Mouse (Mus musculus) liver, embryonic 14.5 days (tissue): ENCODE measurements at regions not wholly inside any gene's neighbourhood (a gene's known extent, or its start where the extent isn't known, plus 50 kb on each side); places are given as distances from the start of the nearest gene placed in this dataset.

Experiments used
- ATAC-seq: fragments of 200-750 bp; cut with Nextera tagmentation; 2 replicates; pipeline ENCODE4 v1.8.0; 2017; ENCODE audit warnings: moderate number of reproducible peaks, mild to moderate bottlenecking, moderate library complexity; ENCODE audit not compliant: insufficient read depth
- DNase-seq, 3 experiments: peaks; one replicate each; pipeline ENCODE4 v3.0.0-alpha.2; 2012 to 2013; ENCODE audit warnings: low read depth in 3 of 3, low spot score in 3 of 3
- H3K27ac ChIP-seq: fragments of 300-500 bp; sonication (generic); 2 replicates; pipeline ENCODE4 v1.5.1; 2014; ENCODE audit warnings: moderate library complexity, mild to moderate bottlenecking, control low read depth, inconsistent platforms
- H3K27me3 ChIP-seq: fragments of 300-500 bp; sonication (generic); 2 replicates; pipeline ENCODE4 v1.6.1; 2014; ENCODE audit warnings: mild to moderate bottlenecking, low read length, moderate library complexity; ENCODE audit not compliant: control insufficient read depth, insufficient read depth
- H3K36me3 ChIP-seq: fragments of 300-500 bp; sonication (generic); replicated peaks from 2 replicates; pipeline ENCODE4 v1.6.1; 2014; ENCODE audit warnings: low read depth; ENCODE audit not compliant: control insufficient read depth, insufficient read depth
- H3K4me1 ChIP-seq, 2 experiments: fragments of 200-500 bp in 1 of 2; fragments of 300-500 bp in 1 of 2; sonication (generic) in 1 of 2; replicated peaks; 2 replicates each; pipeline ENCODE4 v1.6.1; 2012 to 2014; ENCODE audit warnings: antibody characterized with exemption in 1 of 2, inconsistent platforms in 1 of 2, low read length in 1 of 2; ENCODE audit not compliant: control insufficient read depth in 2 of 2, insufficient read depth in 2 of 2
- H3K4me2 ChIP-seq: fragments of 300-500 bp; sonication (generic); 2 replicates; pipeline ENCODE4 v1.6.1; 2014; ENCODE audit warnings: low read depth, mild to moderate bottlenecking, control low read depth, moderate library complexity
- H3K4me3 ChIP-seq, 2 experiments: fragments of 200-500 bp in 1 of 2; fragments of 300-500 bp in 1 of 2; sonication (generic) in 1 of 2; 2 replicates each; pipeline ENCODE4 v1.5.1; 2012 to 2014; ENCODE audit warnings: low read depth in 2 of 2, low read length in 2 of 2, mild to moderate bottlenecking in 2 of 2, control low read depth in 1 of 2, inconsistent platforms in 1 of 2, moderate library complexity in 1 of 2; ENCODE audit not compliant: insufficient read depth in 1 of 2
- H3K9ac ChIP-seq: fragments of 300-500 bp; sonication (generic); replicated peaks from 2 replicates; pipeline ENCODE4 v1.6.1; 2014; ENCODE audit warnings: mild to moderate bottlenecking, control low read depth, moderate library complexity
- H3K9me3 ChIP-seq: fragments of 300-500 bp; sonication (generic); 2 replicates; pipeline ENCODE4 v1.6.1; 2016; ENCODE audit warnings: low read length, mixed read lengths; ENCODE audit not compliant: control insufficient read depth
- CTCF ChIP-seq: IDR thresholded peaks from 2 replicates; pipeline ENCODE4 v1.5.1; 2016; ENCODE audit warnings: antibody characterized with exemption, low read depth, control low read depth
- EP300 ChIP-seq: IDR thresholded peaks from 2 replicates; pipeline ENCODE4 v1.6.1; 2016; ENCODE audit warnings: antibody characterized with exemption, low read depth
- WGBS: fragments of 180-500 bp; shearing (Covaris S2); extraction: QIAGEN DNeasy Blood & Tissue Kit; methylation state at CpG from one replicate; pipeline ENCODE4 v1.1.7; 2014; ENCODE audit not compliant: insufficient replicate concordance; 5-methylcytosine and 5-hydroxymethylcytosine counted together

DNA sequence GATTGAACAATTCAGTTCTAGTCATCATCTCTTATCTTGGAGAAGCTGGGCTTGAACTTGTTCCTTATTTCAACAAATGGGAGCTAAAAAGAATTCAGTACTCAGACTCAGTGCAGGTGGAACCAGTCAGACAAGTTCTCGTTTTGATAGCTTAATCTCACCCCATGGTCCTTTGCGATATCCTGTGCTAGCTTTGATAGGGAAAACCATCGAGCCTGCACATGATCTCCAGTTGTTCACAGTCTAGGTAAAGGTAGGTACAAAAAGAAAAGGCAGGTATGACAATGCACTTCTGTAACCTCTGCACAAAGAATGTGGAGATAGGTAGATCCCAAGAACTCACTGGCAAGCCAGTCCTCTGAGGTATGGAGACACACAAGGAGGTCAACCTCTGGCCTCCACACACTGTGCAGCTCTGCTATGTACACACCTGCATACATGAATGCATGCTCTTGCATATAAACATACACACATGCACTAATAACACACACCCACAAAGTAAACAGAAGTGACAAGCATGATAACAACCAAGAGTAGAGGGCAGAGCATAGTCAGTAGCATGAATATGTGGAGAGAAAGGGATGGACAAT is 619.2 kb upstream of the Tenm4 start:
- no peak overlapping the region for H3K9ac ChIP-seq
- H3K27me3 ChIP-seq, result no peaks in the 10 kb centered on the region
- no peaks in the 10 kb centered on the region for H3K4me1 ChIP-seq
- ATAC-seq (no peak), DNase-seq (no peak)
- H3K36me3 ChIP-seq, result no peaks in the 10 kb centered on the region
- no peak overlapping the region for H3K4me2 ChIP-seq
- H3K27ac ChIP-seq, result no peak overlapping the region
- 50% methylated on average over 3 of the region's 3 CpGs for WGBS
- TF ChIP-seq EP300 (no peak), CTCF (no peak)
- H3K4me3 ChIP-seq, result no peak overlapping the region
- no peaks in the 10 kb centered on the region for H3K9me3 ChIP-seq

GRCm38 (mm10) chr7:95558589-95558988 is 612.5 kb upstream of the Tenm4 start:
- H3K9ac ChIP-seq, result no peak overlapping the region
- no peak overlapping the region for H3K27ac ChIP-seq
- 51% methylated on average over 2 of the region's 2 CpGs for WGBS

GRCm38 (mm10) chr7:95578633-95579032 is 592.4 kb upstream of the Tenm4 start:
- TF ChIP-seq EP300, result no peak
- TF ChIP-seq CTCF, result no peak
- Histone ChIP-seq H3K9me3 (no peaks in the 10 kb centered on the region), H3K27ac (no peak overlapping the region), H3K4me3 (no peak overlapping the region), H3K27me3 (no peaks in the 10 kb centered on the region), H3K4me1 (no peaks in the 10 kb centered on the region), H3K4me2 (no peak overlapping the region), H3K36me3 (no peaks in the 10 kb centered on the region), H3K9ac (no peak overlapping the region)
- ATAC-seq (no peak), DNase-seq (no peak)
- WGBS, result 71% methylated on average over 2 of the region's 2 CpGs

More at GRCm38 (mm10) chr7:95558589-95558988, 612.5 kb upstream of the Tenm4 start:
- Histone ChIP-seq H3K4me2 (no peak overlapping the region), H3K36me3 (no peaks in the 10 kb centered on the region), H3K4me3 (no peak overlapping the region), H3K4me1 (no peaks in the 10 kb centered on the region), H3K27me3 (no peaks in the 10 kb centered on the region), H3K9me3 (no peaks in the 10 kb centered on the region)
- DNase-seq (no peak), ATAC-seq (no peak)
- TF ChIP-seq CTCF (no peak), EP300 (no peak)

DNA sequence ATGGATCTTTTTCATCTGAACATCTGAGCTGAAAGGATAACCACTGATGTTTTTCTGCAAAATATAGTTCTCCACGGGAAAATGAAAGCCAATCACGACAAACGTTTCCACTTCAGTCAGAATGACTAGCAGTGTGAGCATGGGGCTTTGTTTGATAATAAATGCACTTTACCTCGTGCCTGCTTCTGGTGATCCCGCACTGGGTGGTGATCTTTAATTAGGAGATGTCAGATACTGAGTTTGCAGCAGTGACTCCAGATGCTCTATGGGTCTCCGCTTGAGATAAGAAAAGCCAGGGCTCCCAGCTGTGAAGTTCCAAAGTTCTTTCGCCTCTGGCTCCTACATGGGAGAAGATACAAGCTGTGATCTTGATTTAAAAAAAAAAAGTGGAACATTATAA is 589.7 kb upstream of the Tenm4 start:
- H3K4me3 ChIP-seq, result no peak overlapping the region
- TF ChIP-seq CTCF (no peak), EP300 (no peak)
- H3K27me3 ChIP-seq, result no peaks in the 10 kb centered on the region
- H3K9ac ChIP-seq, result no peak overlapping the region
- no peak for DNase-seq
- ATAC-seq, result no peak
- no peaks in the 10 kb centered on the region for H3K36me3 ChIP-seq
- H3K4me2 ChIP-seq, result no peak overlapping the region
- no peak overlapping the region for H3K27ac ChIP-seq
- H3K9me3 ChIP-seq, result no peaks in the 10 kb centered on the region
- WGBS, result 52% methylated on average over 7 of the region's 7 CpGs
- H3K4me1 ChIP-seq, result no peaks in the 10 kb centered on the region

- Histone ChIP-seq H3K27me3 (no peaks in the 10 kb centered on the region), H3K36me3 (no peaks in the 10 kb centered on the region), H3K4me3 (no peak overlapping the region), H3K9ac (no peak overlapping the region), H3K9me3 (no peaks in the 10 kb centered on the region), H3K4me2 (no peak overlapping the region), H3K27ac (no peak overlapping the region), H3K4me1 (no peaks in the 10 kb centered on the region)
- WGBS, result 41% methylated on average over 2 of the region's 2 CpGs
- DNase-seq (no peak), ATAC-seq (no peak)
- TF ChIP-seq CTCF, result no peak
- TF ChIP-seq EP300, result no peak
These were observed 572.7 kb upstream of the Tenm4 start for GRCm38 (mm10) chr7:95598339-95598738.
